Mouse (Mus musculus) activated CD4-positive, CD25-positive, alpha-beta regulatory T cell, adult 4 months (primary cell): ENCODE measurements around the gene Ktn1. TPM values are rescaled to one million over a fixed set of nuclear protein-coding genes. Genes with fewer than 3 reads are reported as not detected.

Source experiments
- ATAC-seq: one replicate; pipeline ENCODE4 v1.8.0; 2017
- polyA plus RNA-seq, 2 experiments: library from polyadenylated mRNA; unstranded; fragments of 100-300 nt; shearing (Covaris generic); gene quantifications; one replicate each; pipeline ENCODE4 v1.2.1; 2017

The Ktn1 gene
- polyA plus RNA-seq, 2 experiments from 2014 or later = 51.3 to 63.1 TPM

- ATAC-seq = no peak
Measured at GRCm38 (mm10) chr14:47756411-47757065, 108.3 kb downstream of the Ktn1 start.

- ATAC-seq = no peak
Measured at GRCm38 (mm10) chr14:47765192-47765591, 116.9 kb downstream of the Ktn1 start.

GRCm38 (mm10) chr14:47765796-47766195, 117.5 kb downstream of the Ktn1 start:
- ATAC-seq = no peak

GRCm38 (mm10) chr14:47766373-47766772, 118.1 kb downstream of the Ktn1 start:
- ATAC-seq = no peak

GRCm38 (mm10) chr14:47771496-47771895, 123.2 kb downstream of the Ktn1 start:
- no peak for ATAC-seq

GRCm38 (mm10) chr14:47775543-47775942, 127.3 kb downstream of the Ktn1 start:
- no peak for ATAC-seq

- no peak for ATAC-seq
Measured at GRCm38 (mm10) chr14:47776260-47777035, 128.2 kb downstream of the Ktn1 start.

GRCm38 (mm10) chr14:47786112-47786511, 137.9 kb downstream of the Ktn1 start:
- ATAC-seq = no peak

Other genes with a start within 250 kb of the Ktn1 start
- 10 to 100 TPM; 14.7 to 15.5 TPM for gene Dlgap5, start 230.0 kb upstream of the Ktn1 start, polyA plus RNA-seq
- gene Fbxo34, start 198.0 kb upstream of the Ktn1 start, polyA plus RNA-seq = 10 to 100 TPM in 1 of 2 experiments, 1 to 10 TPM in 1; 8.5 to 10.4 TPM
- 1 to 10 TPM; 8.1 to 9.2 TPM for gene Atg14, start 77.8 kb upstream of the Ktn1 start, polyA plus RNA-seq